Mouse (Mus musculus): ENCODE results near the gene Prox2.
A peak's percentile ranks its signal among the peaks of the same experiment; 100 is the strongest.

The Prox2 gene

DNA sequence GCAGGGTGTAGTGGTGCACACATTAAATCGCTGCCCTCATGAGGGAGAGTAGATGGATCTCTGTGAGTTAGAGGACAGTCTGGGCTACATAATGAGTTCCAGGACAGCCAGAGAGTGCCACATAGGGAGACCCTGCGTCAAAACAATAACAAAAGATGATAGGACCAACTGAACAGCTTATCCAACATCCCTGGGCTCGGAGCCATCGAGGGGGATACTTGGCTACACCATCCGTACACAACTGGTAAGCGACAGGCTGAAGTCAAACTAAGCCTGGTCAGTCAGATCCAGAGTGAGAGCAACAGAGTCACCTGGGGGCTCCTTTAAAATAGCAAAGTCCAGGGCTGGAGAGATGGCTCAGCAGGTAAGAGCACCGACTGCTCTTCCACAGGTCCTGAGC, 14.7 kb downstream of the Prox2 start:
- no peak for DNase-seq (ENCODE audit: extremely low read depth, low read depth, low spot score)

DNA sequence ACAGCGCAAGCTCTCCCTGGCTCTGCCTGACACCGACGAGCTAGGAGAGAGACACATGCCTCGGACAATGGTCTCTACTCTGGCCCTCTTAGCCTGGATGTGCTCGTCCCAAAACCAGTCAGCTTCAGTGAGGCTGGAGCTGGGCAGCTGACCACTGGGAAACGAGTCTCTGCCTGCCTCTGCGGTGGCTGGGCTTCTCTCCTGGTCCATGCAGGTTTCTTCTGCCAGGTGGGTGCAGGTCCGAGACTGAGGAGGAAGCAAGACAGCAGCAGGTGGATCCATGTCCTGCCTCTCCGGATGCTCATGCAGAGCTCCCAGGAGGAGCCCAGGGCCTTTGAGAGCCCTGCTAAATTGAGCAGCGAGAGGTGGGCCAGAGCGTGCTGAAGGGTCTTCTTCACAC, 15.4 kb downstream of the Prox2 start:
- no peak for DNase-seq (ENCODE audit: extremely low read depth, low read depth, low spot score)

DNA sequence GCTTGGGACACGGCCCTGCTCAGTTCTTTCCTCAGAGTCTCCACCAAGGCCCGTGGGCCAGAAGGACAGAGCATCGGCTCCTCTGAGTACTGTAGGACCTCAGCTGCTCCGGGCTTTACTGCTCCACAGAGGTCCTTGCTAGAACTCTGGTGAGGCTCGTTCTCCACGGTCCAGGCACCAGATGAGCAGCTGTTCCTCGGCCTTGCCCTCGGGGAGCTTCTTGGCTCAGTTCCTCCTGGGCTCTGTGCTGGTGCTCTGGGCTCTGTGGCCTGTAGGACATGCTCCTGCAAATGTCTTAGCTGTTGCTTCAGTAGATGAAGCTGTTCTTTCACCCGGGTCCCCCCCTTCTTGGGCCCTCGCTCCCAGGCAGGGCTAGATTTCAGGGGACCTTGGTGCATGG, 15.9 kb downstream of the Prox2 start:
- DNase-seq (ENCODE audit: extremely low read depth, low read depth, low spot score) = no peak

DNA sequence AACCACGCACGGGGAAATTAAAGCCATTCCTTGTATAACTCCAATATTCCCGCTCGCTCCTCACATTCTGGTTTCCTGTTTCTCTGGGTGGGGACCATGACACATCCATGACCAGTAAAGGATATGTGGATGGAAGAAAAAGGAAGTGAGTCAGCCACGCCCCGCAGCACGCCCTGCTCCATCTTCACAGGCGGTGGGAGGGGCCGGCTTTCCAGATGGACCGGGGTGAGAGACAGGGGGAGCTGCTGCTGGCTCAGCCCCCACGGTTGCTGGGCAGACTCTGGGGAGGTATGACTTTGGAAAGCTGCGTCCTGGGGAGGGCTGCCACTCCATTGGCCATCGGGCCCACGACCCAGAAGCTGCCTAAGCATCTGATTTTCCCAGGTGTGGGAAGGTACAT, 16.5 kb downstream of the Prox2 start:
- DNase-seq (ENCODE audit: extremely low read depth, low read depth, low spot score) = no peak

DNA sequence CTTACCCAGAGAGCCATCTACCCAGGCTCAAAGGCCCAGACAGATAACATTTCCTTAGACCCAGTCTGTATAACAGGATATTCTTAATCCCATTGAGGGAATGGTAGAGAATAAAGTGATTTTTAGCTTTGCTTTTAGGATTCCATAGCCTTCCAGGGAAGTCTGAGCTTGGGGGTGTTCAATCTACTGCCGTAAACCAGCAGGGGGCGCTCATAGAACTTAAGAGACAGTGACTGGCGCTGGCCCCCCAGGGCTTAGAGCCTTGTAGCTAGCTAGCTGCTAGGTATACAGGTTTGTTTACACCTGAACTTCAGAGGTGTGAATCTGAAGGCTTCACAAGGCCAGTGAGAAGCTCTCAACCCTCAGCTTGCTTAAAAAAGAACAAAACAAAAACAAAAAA, 18.3 kb downstream of the Prox2 start:
- DNase-seq (ENCODE audit: extremely low read depth, low read depth, low spot score) = no peak

DNA sequence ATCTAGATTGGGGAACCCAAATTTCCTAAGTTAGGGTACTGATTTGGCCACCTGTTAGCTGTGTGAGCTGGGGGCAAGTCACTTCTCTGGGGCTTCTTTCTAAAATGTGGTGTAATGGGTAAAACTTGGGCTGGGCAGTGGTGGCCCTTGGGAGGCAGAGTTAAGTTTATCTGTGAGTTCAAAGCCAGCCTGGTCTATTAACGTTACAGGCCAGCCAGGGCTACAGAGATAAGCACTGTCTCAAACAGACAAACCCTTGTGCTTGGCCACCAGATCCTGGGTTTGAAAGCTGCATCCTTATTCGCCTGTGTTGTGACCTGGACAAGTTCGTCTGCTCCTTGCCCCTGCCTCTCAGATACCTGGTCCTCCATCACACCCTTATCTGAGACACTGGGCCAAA, 19.4 kb downstream of the Prox2 start:
- no peak for DNase-seq (ENCODE audit: extremely low read depth, low read depth, low spot score)

DNA sequence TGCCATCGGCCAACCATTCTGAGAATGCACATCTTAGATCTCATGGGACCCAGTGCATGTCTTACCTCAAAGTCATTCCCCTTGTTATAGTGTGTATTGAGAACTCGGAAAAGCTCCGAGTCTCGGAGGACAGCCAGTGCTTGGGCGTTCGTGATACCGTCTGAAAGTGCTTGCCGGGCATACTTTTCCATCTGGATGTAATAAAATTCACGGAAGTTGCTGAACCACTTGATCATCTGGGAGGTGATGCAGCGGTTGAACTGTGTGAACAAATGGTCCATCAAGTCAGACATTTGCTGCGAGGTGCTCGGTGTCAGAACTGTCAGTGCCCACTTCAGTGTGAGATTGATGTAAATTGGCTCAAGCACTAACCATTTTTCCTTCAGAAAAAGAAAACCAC, 22.7 kb downstream of the Prox2 start:
- DNase-seq (ENCODE audit: extremely low read depth, low read depth, low spot score) = no peak

DNA sequence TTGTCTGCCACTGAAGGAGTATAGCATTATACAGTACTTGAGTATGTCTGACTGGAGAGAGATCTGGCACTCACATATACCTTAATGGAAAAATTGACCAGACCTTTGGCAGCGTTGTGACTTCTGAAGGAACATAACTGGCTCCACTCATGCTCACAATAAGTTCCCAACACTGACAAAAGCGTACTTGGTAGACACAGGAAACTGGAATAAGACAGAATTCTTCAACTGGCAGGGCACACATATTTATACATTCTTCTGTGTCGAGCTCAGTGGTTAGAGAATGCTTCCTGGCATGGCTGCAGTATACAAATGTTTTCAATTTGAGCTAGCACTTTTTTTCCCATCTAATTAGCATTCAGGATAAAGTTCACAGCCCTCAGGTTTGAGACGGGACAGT, 25.6 kb downstream of the Prox2 start:
- DNase-seq (ENCODE audit: extremely low read depth, low read depth, low spot score) = no peak

DNA sequence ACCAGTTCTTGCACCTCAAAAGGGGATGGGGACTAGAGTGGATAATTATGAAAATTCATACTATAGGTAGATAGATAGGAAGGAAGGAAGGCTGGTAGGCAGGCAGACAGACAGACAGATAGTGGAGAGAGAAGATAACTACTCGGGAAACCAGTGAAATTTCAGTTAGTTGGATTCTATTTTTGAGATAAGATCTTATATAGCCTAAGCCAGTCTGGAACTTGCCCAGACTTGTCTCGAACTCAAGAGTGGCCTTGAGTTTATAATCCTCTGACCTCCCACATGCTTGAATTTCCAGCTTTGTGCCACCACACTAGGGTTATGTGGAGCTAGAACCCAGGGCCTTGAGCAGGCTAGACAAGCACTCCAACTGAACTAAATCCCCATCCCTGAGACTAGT, 26.3 kb downstream of the Prox2 start:
- peak; percentile 37 for DNase-seq (ENCODE audit: extremely low read depth, low read depth, low spot score)

DNA sequence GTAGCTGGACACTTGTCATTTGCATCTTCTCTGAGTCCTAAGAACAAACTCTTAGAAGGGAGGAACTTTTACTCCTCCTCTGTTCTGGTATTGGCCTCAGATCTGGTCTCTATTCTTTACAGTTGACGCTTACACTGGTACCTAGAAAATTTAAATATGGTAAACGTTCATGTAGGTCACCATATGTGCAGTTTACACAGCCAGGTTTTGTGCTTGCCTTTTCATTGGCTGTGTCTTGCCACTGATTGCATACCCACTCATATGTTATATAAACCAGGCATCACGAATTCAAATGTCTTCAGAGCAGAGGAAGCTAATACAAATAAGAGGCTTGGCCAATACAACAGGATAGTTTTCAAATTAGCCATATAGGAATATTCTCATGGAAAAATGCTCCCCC, 33.5 kb downstream of the Prox2 start:
- DNase-seq (ENCODE audit: extremely low read depth, low read depth, low spot score) = no peak

DNA sequence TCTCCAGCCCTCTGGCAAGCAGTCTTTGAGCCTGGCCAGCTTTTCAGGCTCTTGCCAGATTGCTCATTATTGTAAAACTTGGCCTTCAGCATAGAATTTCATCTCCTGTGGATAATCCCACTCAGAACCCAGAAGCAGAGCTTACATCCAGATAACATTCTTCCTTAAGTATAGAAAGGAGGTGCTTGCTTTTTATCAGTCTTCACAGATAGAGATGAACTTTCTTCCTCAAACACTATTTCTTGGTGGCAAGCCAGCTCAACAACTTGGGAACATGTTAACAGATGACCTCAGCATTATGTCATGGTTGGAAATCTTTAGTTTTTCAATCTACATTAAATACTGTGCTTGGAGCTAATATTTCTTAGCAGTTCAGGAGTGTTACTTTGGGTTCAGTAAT, 39.5 kb downstream of the Prox2 start:
- no peak for DNase-seq (ENCODE audit: extremely low read depth, low read depth, low spot score)

DNA sequence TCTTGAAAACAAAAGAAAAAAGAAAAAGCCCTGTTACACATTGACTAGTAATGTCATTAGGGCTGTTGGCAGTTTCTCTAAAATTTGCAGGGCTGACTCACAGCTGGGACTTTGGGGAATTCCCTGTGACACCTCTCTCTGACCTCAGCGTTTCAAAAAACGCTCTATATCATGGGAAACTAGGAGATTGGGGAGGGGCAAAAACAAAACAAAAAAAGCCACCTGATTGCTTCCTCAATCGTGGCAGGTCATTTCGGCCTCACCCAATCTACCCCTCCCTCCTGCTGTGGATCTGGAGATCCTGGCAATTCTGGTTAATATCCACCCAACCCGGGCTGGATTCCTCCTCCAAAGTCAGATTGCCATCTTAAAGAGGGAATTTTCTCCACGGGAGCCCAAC, 59.3 kb downstream of the Prox2 start:
- no peak for DNase-seq (ENCODE audit: extremely low read depth, low read depth, low spot score)

Measured in fat pad, adult 2 months (tissue).